Mouse (Mus musculus): ENCODE results near the gene Cpsf7. TPM values are rescaled to one million over a fixed set of nuclear protein-coding genes. Genes with fewer than 3 reads are reported as not detected.
A peak's percentile ranks its signal among the peaks of the same experiment; 100 is the strongest.

The Cpsf7 gene
- polyA plus RNA-seq, 1 experiment from 2014 or later = 39.2 TPM

DNA sequence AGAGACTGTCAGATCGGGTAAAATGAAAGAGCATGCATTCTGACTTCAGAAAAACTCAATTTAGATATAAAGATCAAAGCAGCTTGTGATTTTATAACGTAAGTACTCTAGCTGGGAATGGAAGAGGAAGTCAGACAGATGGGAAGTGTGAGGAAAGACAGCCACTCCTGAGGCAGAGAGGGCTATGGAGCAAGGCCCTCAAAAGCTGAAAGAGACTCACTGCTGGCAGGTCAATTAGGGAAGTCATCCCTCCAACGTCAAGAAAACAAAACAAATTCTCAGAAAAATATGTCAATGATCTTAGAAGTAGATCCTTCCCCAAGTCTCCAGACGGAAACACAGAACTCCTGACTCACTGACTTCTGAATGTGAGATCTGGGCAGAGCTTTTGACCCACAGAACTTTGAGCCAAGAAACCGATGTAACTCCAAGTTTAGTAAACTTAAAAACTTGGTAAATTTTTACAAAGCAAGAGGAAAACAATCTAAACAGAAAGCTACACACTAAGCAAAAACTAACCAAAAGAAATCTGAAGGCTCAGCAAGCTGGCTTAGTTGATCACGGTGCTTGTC is 14.2 kb upstream of the Cpsf7 start:
- peaks cover 10% of the 10 kb centered on the region for H3K36me3 ChIP-seq (ENCODE audit: control insufficient read depth, insufficient read depth, low read length)
- WGBS = 67% methylated on average over 6 of the region's 6 CpGs

DNA sequence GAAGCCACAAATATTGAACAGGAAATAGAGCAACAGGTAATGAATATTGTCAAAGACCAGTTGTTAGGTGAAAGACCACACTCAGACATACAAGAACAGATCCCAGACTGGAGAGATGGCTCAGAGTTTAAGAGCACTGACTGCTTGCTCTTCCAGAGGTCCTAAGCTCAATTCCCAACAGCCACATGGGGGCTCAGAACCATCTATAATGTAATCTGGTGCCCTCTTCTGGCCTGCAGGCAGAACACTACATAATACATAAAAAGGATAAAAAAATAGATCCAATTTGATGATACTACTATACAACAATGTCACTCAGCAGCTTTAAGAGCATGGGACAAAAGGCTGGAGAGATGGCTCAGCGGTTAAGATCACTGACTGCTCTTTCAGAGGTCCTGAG is 4.7 kb upstream of the Cpsf7 start:
- H3K27ac ChIP-seq (ENCODE audit: low read length) = no peak overlapping the region
- H3K4me3 ChIP-seq (replicated peaks; ENCODE audit: low read length) = no peak overlapping the region
- H3K4me2 ChIP-seq (ENCODE audit: low read depth, low read length) = no peak overlapping the region
- H3K36me3 ChIP-seq (ENCODE audit: control insufficient read depth, insufficient read depth, low read length) = no peaks in the 10 kb centered on the region; the same call in 1 of the 2 replicates
- no peaks in the 10 kb centered on the region for H3K27me3 ChIP-seq (ENCODE audit: control insufficient read depth, insufficient read depth, low read length)
- H3K9ac ChIP-seq (ENCODE audit: low read length) = no peak overlapping the region
- ATAC-seq (ENCODE audit: insufficient read depth, low FRiP score) = no peak
- no peaks in the 10 kb centered on the region for H3K9me3 ChIP-seq (replicated peaks; ENCODE audit: control insufficient read depth, low read length)
- whole genome bisulfite sequencing = 52% methylated on average over 1 of the region's 1 CpGs
- H3K4me1 ChIP-seq (ENCODE audit: control insufficient read depth, insufficient read depth, low read length) = peaks cover 6% of the 10 kb centered on the region

More for the DNA sequence above, 14.2 kb upstream of the Cpsf7 start:
- H3K27me3 ChIP-seq (ENCODE audit: control insufficient read depth, insufficient read depth, low read length) = no peaks in the 10 kb centered on the region
- no peaks in the 10 kb centered on the region for H3K9me3 ChIP-seq (replicated peaks; ENCODE audit: control insufficient read depth, low read length)
- no peaks in the 10 kb centered on the region for H3K4me1 ChIP-seq (ENCODE audit: control insufficient read depth, insufficient read depth, low read length)
- H3K4me2 ChIP-seq (ENCODE audit: low read depth, low read length) = no peak overlapping the region
- no peak overlapping the region for H3K27ac ChIP-seq (ENCODE audit: low read length)
- no peak overlapping the region for H3K9ac ChIP-seq (ENCODE audit: low read length)
- H3K4me3 ChIP-seq (replicated peaks; ENCODE audit: low read length) = no peak overlapping the region
- no peak for ATAC-seq (ENCODE audit: insufficient read depth, low FRiP score)

DNA sequence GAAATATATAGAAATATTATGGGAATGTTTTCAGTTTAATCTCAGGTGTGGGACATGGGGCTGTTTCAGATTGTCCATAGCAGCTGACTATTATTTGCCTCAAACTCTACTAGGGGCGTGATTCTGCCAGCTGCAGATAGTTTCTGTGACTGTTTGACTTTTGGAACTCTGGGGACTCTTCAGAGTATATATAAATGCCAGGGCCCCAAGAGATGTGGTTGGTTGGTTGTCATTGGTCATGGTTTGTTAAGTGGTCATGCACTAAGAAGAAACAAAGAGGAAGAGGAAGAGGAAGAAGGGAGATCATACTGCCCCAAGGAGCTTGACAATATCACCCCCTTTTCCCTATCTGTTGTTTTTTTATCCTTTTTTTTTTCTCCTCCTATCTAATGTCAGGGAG is 3.1 kb upstream of the Cpsf7 start:
- Histone ChIP-seq H3K4me2 (ENCODE audit: low read depth, low read length) (no peak overlapping the region), H3K27me3 (ENCODE audit: control insufficient read depth, insufficient read depth, low read length) (no peaks in the 10 kb centered on the region), H3K4me3 (replicated peaks; ENCODE audit: low read length) (no peak overlapping the region), H3K36me3 (ENCODE audit: control insufficient read depth, insufficient read depth, low read length) (no peaks in the 10 kb centered on the region), H3K9ac (ENCODE audit: low read length) (no peak overlapping the region), H3K27ac (ENCODE audit: low read length) (no peak overlapping the region), H3K9me3 (replicated peaks; ENCODE audit: control insufficient read depth, low read length) (no peaks in the 10 kb centered on the region), H3K4me1 (ENCODE audit: control insufficient read depth, insufficient read depth, low read length) (peaks cover 14% of the 10 kb centered on the region)
- 87% methylated on average over 1 of the region's 1 CpGs for WGBS
- no peak for ATAC-seq (ENCODE audit: insufficient read depth, low FRiP score)

DNA sequence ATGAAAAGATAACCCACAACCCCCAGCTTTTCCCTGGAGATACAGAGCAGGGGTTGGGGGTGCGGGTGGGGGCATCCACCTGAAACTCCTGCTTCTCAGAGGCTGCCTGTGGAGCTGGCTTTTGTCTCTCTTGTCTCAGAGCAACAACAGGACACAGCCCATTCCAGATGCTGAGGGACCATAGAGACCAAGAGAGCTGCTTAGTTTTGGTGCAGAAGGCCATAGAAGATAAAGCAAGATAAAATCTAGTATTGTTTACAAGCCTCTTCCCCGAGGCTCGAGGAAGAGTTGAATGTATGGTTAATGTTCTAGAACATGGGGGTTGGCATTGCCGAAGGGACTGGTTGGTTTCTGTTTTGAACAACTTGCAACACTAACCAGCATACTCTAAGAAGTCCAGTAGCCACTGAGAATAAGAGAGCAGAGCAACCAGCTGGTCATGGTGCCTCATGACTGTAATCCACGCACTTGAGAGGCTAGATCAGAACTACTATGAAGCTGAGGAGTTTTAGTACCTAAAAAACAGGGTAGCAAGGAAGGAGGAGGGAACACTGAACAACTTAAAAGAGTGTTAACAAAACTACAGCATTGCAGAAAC is 1.5 kb upstream of the Cpsf7 start:
- H3K9me3 ChIP-seq (replicated peaks; ENCODE audit: control insufficient read depth, low read length) = no peaks in the 10 kb centered on the region
- H3K36me3 ChIP-seq (ENCODE audit: control insufficient read depth, insufficient read depth, low read length) = 0 out of 2 replicates have a peak, but pooled peaks cover 6% of the 10 kb centered on the region
- 72% methylated on average over 5 of the region's 5 CpGs for WGBS
- no peaks in the 10 kb centered on the region for H3K27me3 ChIP-seq (ENCODE audit: control insufficient read depth, insufficient read depth, low read length)
- H3K4me2 ChIP-seq (ENCODE audit: low read depth, low read length) = peak overlapping the region; percentile 69
- 0 out of 2 replicates have a peak overlapping the region, but pooled peaks have one; percentile 16 for H3K9ac ChIP-seq (ENCODE audit: low read length)
- H3K27ac ChIP-seq (ENCODE audit: low read length) = no peak overlapping the region
- peak overlapping the region; percentile 19; the same call in 1 of the 2 replicates for H3K4me3 ChIP-seq (replicated peaks; ENCODE audit: low read length)
- ATAC-seq (ENCODE audit: insufficient read depth, low FRiP score) = no peak
- peaks cover 18% of the 10 kb centered on the region for H3K4me1 ChIP-seq (ENCODE audit: control insufficient read depth, insufficient read depth, low read length)

DNA sequence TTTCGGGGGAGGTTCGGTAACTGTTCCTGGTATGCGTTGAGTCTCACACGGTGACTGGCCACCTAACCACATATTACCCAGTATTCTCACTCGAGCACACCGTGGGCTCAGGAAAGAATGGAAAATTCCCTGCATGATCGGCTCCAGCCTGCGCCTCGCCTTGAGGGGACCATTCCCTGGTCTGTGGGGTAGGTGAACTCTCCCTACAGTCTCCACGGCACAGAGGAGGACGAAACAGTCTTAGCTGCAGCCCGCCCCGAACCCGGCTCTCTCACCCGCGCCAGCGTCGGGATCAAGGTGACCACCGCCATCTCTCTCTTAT is 321 bp upstream of the Cpsf7 start:
- Histone ChIP-seq H3K4me1 (ENCODE audit: control insufficient read depth, insufficient read depth, low read length) (peaks cover 18% of the 10 kb centered on the region), H3K4me3 (replicated peaks; ENCODE audit: low read length) (peak overlapping the region; percentile 74), H3K27me3 (ENCODE audit: control insufficient read depth, insufficient read depth, low read length) (no peaks in the 10 kb centered on the region), H3K9ac (ENCODE audit: low read length) (peak overlapping the region; percentile 95), H3K4me2 (ENCODE audit: low read depth, low read length) (peak overlapping the region; percentile 69), H3K36me3 (ENCODE audit: control insufficient read depth, insufficient read depth, low read length) (0 out of 2 replicates have a peak, but pooled peaks cover 6% of the 10 kb centered on the region), H3K27ac (ENCODE audit: low read length) (peak overlapping the region; percentile 97), H3K9me3 (replicated peaks; ENCODE audit: control insufficient read depth, low read length) (no peaks in the 10 kb centered on the region)
- WGBS = 0% methylated on average over 19 of the region's 19 CpGs
- ATAC-seq (ENCODE audit: insufficient read depth, low FRiP score) = no peak

DNA sequence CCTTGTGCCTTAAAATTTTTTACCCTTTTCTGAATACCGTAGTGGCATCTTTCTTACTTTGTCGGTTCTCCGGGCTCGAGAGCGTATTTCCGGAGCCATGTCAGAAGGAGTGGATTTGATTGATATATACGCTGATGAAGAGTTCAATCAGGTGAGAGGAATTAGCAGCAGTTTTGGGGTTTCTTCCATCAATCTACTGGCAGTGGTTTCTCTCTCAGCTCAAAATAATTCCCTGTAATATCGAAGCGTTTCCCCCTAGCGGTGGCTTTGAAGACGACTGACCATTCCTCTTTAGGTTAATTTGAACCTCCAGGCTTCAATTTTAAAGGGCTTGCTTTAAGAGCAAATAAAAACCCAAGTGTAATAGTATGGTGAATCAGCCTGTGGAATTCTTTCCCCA is 844 bp downstream of the Cpsf7 start, which contains the start of gene Sdhaf2:
TSS of gene Sdhaf2 (minus strand) at position 233 of the 400 bp plus-strand sequence.
- no peak for ATAC-seq (ENCODE audit: insufficient read depth, low FRiP score)
- Histone ChIP-seq H3K9ac (ENCODE audit: low read length) (peak within 1 kb of the TSS; percentile 95), H3K4me1 (ENCODE audit: control insufficient read depth, insufficient read depth, low read length) (peaks cover 18% of the 10 kb centered on the region), H3K27ac (ENCODE audit: low read length) (peak within 1 kb of the TSS; percentile 97), H3K9me3 (replicated peaks; ENCODE audit: control insufficient read depth, low read length) (no peaks in the 10 kb centered on the region), H3K4me2 (ENCODE audit: low read depth, low read length) (peak within 1 kb of the TSS; percentile 69), H3K36me3 (ENCODE audit: control insufficient read depth, insufficient read depth, low read length) (peaks cover 10% of the 10 kb centered on the region), H3K4me3 (replicated peaks; ENCODE audit: low read length) (peak within 1 kb of the TSS; percentile 74), H3K27me3 (ENCODE audit: control insufficient read depth, insufficient read depth, low read length) (no peaks in the 10 kb centered on the region)
- under 1% methylated on average over 11 of the region's 11 CpGs for WGBS

DNA sequence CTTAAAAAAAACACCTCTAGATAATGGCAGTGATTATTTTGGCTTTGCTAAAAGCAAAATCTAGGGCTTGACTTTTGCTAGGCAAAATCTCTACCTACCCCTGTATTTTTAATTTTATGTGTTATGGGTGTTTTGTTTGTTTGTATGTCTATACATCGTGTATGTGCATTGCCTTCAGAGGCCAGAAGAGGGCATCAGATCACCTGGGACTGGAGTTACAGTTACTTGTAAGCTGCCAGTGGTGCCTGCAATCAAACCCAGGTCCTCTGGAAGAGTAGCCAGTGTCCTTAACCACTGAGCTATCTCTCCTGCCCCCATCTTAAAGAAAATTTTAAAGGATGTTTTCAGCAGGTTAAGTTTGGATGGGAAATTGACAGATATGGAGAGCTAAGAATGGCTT is 5.0 kb downstream of the Cpsf7 start:
- H3K4me3 ChIP-seq (replicated peaks; ENCODE audit: low read length) = no peak overlapping the region
- H3K36me3 ChIP-seq (ENCODE audit: control insufficient read depth, insufficient read depth, low read length) = peaks cover 23% of the 10 kb centered on the region
- H3K27ac ChIP-seq (ENCODE audit: low read length) = no peak overlapping the region
- 93% methylated on average over 1 of the region's 1 CpGs for WGBS
- no peak for ATAC-seq (ENCODE audit: insufficient read depth, low FRiP score)
- no peak overlapping the region for H3K4me2 ChIP-seq (ENCODE audit: low read depth, low read length)
- no peaks in the 10 kb centered on the region for H3K27me3 ChIP-seq (ENCODE audit: control insufficient read depth, insufficient read depth, low read length)
- peaks cover 12% of the 10 kb centered on the region for H3K4me1 ChIP-seq (ENCODE audit: control insufficient read depth, insufficient read depth, low read length)
- no peak overlapping the region for H3K9ac ChIP-seq (ENCODE audit: low read length)
- no peaks in the 10 kb centered on the region for H3K9me3 ChIP-seq (replicated peaks; ENCODE audit: control insufficient read depth, low read length)

DNA sequence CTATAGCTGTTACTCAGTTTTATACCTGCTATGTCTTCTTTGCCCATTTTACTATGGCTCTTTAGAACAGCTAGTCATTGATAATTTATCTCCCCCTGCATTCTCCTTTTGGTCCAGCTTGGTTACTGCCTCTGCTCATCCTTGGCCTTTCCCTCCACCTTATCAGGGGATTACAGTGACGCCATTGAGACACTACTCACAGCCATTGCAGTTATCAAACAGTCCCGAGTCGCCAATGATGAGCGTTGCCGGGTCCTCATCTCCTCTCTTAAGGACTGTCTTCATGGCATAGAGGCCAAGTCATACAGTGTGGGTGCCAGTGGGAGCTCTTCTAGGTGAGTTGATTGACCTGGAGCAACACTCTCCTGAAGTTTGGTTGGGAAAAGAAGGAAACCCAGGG is 14.4 kb downstream of the Cpsf7 start:
- Histone ChIP-seq H3K36me3 (ENCODE audit: control insufficient read depth, insufficient read depth, low read length) (peaks cover 44% of the 10 kb centered on the region), H3K9ac (ENCODE audit: low read length) (no peak overlapping the region)
- 91% methylated on average over 5 of the region's 5 CpGs for WGBS

DNA sequence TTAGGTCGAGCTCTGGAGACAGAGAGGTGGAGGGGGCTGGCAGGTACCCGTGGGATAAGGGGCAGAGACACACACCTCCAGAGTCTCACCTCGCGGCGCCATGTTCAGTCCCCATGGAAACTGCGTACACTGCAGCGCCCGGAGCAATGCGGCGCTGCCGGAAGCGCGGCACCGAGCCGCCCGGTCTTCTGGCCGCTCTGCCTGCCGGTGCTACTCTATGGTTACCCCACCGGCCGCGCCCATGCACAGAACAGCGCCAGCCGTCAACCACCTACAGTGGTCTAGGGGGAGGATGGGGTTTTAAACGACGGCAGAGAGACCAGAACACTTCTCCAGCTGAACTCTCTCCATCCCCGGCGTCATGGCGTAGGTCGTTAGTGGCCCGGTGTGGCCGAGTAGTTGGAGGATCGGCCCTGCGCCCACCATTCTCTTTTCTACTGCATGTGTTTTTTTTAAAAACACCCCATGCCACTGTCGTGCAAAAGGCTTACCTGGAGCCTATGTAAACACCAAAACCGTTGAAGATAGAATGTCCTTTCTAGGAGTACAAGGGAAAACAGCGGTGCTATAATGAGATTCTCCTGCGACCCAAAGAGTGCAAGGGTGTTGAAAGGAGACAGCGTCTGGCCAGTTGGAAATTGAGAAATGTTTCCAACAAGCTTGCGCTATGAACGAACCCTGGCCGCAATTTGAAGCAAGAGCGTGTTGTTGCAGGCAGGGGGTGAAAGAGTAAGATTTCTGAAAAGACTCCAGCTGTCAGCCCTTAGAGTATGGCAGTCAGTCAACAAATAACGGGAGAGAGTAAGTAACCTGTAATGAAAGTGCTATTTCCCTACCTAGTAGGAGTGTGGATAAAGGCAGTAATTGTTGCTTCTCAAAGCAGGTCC is 30.8 kb downstream of the Cpsf7 start, which contains the start of gene Tmem216:
TSS of gene Tmem216 (minus strand) at position 615 of the 887 bp plus-strand sequence.
- under 1% methylated on average over 43 of the region's 43 CpGs for WGBS
- Histone ChIP-seq H3K27ac (ENCODE audit: low read length) (peak within 1 kb of the TSS; percentile 74), H3K4me1 (ENCODE audit: control insufficient read depth, insufficient read depth, low read length) (peaks cover 12% of the 10 kb centered on the region), H3K4me2 (ENCODE audit: low read depth, low read length) (peak within 1 kb of the TSS; percentile 95), H3K4me3 (replicated peaks; ENCODE audit: low read length) (peak within 1 kb of the TSS; percentile 62), H3K27me3 (ENCODE audit: control insufficient read depth, insufficient read depth, low read length) (no peaks in the 10 kb centered on the region), H3K9me3 (replicated peaks; ENCODE audit: control insufficient read depth, low read length) (no peaks in the 10 kb centered on the region), H3K36me3 (ENCODE audit: control insufficient read depth, insufficient read depth, low read length) (no peaks in the 10 kb centered on the region), H3K9ac (ENCODE audit: low read length) (peak within 1 kb of the TSS; percentile 84)
- ATAC-seq (ENCODE audit: insufficient read depth, low FRiP score) = peak; percentile 98

More for the DNA sequence above, 14.4 kb downstream of the Cpsf7 start:
- Histone ChIP-seq H3K27ac (ENCODE audit: low read length) (no peak overlapping the region), H3K4me3 (replicated peaks; ENCODE audit: low read length) (no peak overlapping the region), H3K4me1 (ENCODE audit: control insufficient read depth, insufficient read depth, low read length) (no peaks in the 10 kb centered on the region), H3K4me2 (ENCODE audit: low read depth, low read length) (no peak overlapping the region), H3K27me3 (ENCODE audit: control insufficient read depth, insufficient read depth, low read length) (no peaks in the 10 kb centered on the region), H3K9me3 (replicated peaks; ENCODE audit: control insufficient read depth, low read length) (no peaks in the 10 kb centered on the region)
- ATAC-seq (ENCODE audit: insufficient read depth, low FRiP score) = no peak
